Mouse (Mus musculus): ENCODE data around the gene Lancl1. TPM values are rescaled to one million over a fixed set of nuclear protein-coding genes. Genes with fewer than 3 reads are reported as not detected.

Gene Lancl1
- 17.7 and 21.5 TPM in 2 replicates for total RNA-seq (2017)

DNA sequence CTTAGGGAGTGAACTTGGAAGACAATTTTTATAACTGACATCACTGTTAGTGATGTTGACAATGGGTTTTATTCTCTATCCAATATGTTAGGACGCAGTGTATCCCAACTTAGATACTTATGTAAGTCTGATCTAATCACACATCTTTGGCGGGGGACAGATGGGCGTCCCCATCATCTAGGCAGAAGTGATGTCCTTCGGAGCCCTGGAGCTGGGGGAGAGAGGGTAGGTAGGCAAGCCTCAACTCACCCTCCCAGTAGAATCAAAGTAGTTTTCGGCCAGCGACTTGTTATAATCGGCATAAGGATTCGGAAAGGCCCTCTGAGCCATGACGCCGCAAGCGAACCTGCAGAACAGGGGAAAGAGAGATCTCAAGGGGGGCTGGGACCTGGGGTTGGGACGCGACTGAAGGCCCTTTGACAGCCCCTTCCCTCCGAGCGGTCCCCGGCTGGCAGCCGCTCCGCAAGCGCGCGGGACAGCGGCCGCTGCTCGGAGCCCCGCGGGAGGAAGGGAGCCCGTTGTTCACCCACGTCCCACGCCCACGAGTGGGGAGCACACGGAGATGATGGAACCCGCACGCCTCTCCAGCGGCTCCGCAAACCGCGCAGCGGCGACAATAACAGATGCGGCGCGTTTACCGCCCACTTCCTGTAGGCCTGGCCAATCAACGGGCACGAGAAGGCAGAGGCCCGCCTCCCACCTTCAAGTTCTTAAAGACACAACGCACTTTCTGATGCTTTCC, at the start of gene Lancl1:
Lancl1 (minus strand) TSS at position 627 of the 742 bp plus-strand sequence.
- ATAC-seq (ENCODE audit: extremely low read depth, insufficient number of reproducible peaks, low FRiP score, poor library complexity, severe bottlenecking), result peak; percentile 96

- no peak for ATAC-seq (ENCODE audit: extremely low read depth, insufficient number of reproducible peaks, low FRiP score, poor library complexity, severe bottlenecking)
These were observed 40.5 kb upstream of the Lancl1 start for GRCm38 (mm10) chr1:67079146-67079545.

DNA sequence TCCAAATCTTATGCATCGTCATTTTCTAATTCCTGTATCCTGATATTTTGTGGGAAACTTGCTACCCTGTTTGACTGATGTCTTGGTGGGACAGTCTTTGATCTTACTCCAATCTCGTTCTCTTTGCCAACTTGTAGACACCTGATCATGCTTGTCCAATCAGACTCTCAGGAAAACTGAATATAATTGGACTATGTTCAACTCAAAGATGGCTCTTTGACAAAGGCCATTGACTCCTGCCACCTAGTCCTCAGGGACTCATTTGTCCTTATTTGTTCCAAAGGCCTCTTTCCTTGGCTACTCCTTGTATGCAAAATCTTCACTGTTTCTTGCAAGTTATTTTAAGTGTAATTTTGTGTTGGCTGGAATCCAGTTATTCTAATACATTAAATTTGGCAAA, 40.0 kb upstream of the Lancl1 start:
- ATAC-seq (ENCODE audit: extremely low read depth, insufficient number of reproducible peaks, low FRiP score, poor library complexity, severe bottlenecking), result no peak

DNA sequence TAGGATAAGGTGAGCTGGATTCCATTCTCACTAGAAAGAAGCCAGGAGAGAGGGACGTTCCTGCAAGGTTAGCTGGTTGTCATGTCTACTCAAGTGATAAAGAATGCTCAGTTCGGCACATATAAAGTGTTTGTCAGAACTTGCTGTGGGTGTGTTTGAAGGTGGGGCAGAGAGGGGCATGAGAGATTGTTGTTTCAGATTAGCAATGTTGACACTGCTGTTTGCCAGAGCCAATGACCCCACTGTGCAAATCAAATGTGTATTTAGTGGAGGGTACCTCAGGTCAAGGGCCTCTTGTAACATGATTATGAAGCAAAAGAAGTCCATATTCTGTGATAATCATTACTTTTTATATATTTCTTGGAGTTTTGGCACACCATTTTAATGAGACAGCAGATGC, 39.1 kb upstream of the Lancl1 start:
- no peak for ATAC-seq (ENCODE audit: extremely low read depth, insufficient number of reproducible peaks, low FRiP score, poor library complexity, severe bottlenecking)

- ATAC-seq (ENCODE audit: extremely low read depth, insufficient number of reproducible peaks, low FRiP score, poor library complexity, severe bottlenecking), result no peak
These were observed 28.9 kb upstream of the Lancl1 start for GRCm38 (mm10) chr1:67067561-67067960.

DNA sequence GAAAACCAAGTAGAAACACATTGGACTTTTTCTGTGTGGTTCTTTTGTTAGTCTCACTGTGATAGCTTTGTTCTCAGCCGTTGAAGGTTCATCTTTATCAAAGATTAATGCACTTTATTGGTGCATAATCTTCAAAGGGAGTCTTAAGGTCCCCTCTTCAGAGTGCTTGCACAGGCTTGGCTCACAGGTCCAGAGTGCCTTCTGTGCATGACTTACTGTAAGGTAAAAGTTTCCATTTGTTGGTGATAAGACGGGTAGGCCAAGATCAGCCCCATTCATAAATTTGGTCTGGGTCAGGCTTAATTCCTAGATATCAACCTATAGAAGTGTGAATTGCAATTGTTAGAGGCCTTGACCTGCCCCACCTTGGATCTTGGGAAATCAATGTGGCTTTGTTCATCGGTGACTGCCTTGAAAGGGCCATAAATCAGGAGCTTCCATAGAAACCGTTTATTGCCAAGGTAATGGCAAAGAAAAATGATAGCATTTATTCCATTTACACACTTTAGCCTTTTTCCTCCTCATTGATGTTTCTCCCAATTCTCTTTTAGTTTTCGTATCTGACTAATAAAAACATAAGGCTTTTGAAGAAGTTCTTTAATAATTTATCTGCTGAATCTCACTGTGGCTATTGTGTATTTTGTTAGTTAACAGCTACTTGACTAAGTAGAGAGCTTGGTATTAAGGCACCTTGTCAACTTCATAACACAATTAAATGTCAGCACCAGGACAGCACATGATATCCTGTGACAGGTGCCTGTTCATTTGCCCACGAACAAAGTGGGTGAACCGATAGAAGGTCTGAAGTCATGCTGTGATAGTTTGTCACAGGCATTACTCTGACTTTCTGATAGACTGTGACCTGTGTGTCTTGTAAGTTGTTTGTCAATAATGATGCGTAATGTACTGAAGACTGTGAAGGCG, 26.9 kb upstream of the Lancl1 start:
- no peak for ATAC-seq (ENCODE audit: extremely low read depth, insufficient number of reproducible peaks, low FRiP score, poor library complexity, severe bottlenecking)

DNA sequence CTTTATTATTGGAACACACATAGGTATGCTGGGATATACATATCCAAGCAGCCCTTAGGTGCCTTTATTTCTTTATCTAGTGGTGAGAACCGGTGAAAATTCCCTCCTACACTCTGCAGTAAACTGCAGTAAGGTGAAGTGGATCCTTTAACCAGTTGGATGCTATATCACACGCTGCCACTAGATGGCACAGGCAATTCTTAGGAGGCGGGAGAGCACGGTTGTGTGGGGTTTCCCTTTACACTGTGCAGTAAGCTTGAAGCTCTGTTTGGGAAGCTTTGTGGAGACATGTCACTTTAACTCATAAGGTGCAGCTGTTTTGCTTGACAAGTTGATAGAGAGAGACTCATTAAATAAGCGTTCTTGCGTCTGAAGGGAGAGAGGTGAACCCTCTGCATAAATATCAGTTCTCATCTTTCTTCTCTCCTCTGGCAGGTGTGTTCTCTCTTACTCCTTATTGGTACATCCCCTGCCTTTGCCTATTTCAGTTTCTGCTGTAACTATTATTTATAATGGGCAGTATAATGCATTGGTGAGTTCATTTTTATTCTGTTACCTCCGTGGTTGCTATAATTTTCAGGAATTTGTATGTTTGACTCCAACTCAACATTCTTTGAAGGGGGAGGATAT, 22.9 kb upstream of the Lancl1 start:
- ATAC-seq (ENCODE audit: extremely low read depth, insufficient number of reproducible peaks, low FRiP score, poor library complexity, severe bottlenecking), result peak; percentile 73

- no peak for ATAC-seq (ENCODE audit: extremely low read depth, insufficient number of reproducible peaks, low FRiP score, poor library complexity, severe bottlenecking)
These were observed 17.1 kb upstream of the Lancl1 start for GRCm38 (mm10) chr1:67055816-67056215.

DNA sequence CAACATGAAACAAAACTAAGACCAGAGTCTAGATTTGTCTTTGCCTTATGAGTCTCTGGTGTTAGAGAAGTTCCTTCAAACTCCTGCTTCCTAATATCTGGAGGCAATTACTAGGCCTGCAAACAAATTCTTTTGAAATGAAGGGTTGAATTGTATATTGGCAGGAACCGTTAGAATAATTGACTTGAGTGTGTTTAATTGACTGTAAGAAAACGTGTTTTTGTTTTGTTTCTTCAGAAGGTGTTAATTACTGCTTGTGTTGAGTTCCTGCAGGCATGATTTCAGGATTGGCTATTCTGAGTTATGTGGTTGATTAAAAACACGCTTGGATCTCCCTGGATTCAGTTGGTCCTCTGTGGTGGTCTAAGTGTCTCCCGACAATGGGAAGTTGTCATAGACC, 14.0 kb upstream of the Lancl1 start:
- ATAC-seq (ENCODE audit: extremely low read depth, insufficient number of reproducible peaks, low FRiP score, poor library complexity, severe bottlenecking), result no peak

DNA sequence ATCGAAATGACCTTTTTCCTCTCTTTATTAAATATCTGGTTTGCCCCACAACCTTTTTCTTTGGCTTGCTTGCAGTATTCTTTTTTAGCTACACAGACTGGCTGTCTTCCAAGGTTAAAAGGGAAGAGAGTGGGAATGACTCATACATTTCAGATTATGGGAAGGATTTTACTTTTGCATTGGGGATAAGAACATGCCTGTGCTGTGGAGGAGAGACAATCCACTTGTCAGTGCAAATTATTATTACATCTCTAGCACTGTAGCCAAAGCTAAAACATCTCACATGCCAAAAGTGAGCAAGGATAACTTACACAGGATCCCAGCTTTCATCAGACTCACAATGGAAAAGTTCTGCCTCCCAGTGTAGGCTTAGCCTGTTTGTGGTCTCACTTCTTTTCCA, 10.9 kb upstream of the Lancl1 start:
- ATAC-seq (ENCODE audit: extremely low read depth, insufficient number of reproducible peaks, low FRiP score, poor library complexity, severe bottlenecking), result no peak

- ATAC-seq (ENCODE audit: extremely low read depth, insufficient number of reproducible peaks, low FRiP score, poor library complexity, severe bottlenecking), result no peak
These were observed 10.0 kb upstream of the Lancl1 start for GRCm38 (mm10) chr1:67048696-67049095.

GRCm38 (mm10) chr1:67045100-67045499, 6.4 kb upstream of the Lancl1 start:
- ATAC-seq (ENCODE audit: extremely low read depth, insufficient number of reproducible peaks, low FRiP score, poor library complexity, severe bottlenecking), result no peak

- no peak for ATAC-seq (ENCODE audit: extremely low read depth, insufficient number of reproducible peaks, low FRiP score, poor library complexity, severe bottlenecking)
These were observed 3.9 kb upstream of the Lancl1 start for GRCm38 (mm10) chr1:67042583-67042982.

DNA sequence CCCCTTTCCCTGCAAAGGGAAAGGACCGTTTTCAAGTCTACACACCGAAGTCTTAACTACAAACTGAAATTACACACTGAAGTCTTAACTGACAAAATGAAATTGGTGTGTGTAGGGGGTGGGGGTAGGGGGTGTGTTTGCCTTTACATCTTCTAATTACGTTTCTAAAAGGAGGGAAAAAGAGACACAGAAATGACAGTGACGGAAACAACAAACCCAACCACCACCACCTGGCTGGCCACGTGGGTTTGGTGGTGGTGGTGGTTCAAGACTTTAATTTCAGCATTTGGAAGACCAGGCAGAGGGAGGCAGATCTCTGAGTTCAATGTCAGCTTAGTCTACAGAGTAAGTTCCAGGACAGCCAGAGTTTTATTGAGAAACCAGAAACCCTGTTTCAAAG, 411 bp upstream of the Lancl1 start:
- ATAC-seq (ENCODE audit: extremely low read depth, insufficient number of reproducible peaks, low FRiP score, poor library complexity, severe bottlenecking), result no peak

- no peak for ATAC-seq (ENCODE audit: extremely low read depth, insufficient number of reproducible peaks, low FRiP score, poor library complexity, severe bottlenecking)
These were observed 1.5 kb downstream of the Lancl1 start for GRCm38 (mm10) chr1:67037198-67037597.

- ATAC-seq (ENCODE audit: extremely low read depth, insufficient number of reproducible peaks, low FRiP score, poor library complexity, severe bottlenecking), result no peak
These were observed 5.4 kb downstream of the Lancl1 start for GRCm38 (mm10) chr1:67033278-67033677.

GRCm38 (mm10) chr1:67026927-67027511, 11.7 kb downstream of the Lancl1 start:
- ATAC-seq (ENCODE audit: extremely low read depth, insufficient number of reproducible peaks, low FRiP score, poor library complexity, severe bottlenecking), result no peak

- ATAC-seq (ENCODE audit: extremely low read depth, insufficient number of reproducible peaks, low FRiP score, poor library complexity, severe bottlenecking), result no peak
These were observed 12.5 kb downstream of the Lancl1 start for GRCm38 (mm10) chr1:67026142-67026541.

DNA sequence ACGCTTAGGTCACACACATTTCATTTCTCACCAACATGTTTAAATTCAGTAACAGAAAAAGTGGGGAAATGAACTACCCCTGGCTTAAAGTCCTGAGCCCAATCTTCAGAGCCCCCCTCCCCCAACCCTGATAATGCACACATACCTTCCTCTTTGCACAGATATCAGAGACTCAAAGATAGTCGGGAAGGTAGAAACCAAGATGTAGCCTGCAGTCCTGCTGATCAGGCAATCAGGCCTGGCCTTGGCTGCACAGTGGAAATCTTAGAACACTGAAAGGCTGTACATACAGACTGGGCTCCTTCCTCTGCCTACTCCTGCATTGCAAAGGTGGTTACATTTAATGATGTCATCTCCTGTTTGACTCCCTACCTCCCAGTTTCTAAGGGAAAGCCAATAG, 15.9 kb downstream of the Lancl1 start:
- no peak for ATAC-seq (ENCODE audit: extremely low read depth, insufficient number of reproducible peaks, low FRiP score, poor library complexity, severe bottlenecking)
